Mouse (Mus musculus) thymus, postnatal 10 days (tissue): ENCODE data around the gene Inha.

Experiments
- DNase-seq, 2 experiments: peaks; one replicate each; pipeline ENCODE4 v3.0.0; 2021; ENCODE audit warnings: low spot score in 2 of 2

The Inha gene

DNA sequence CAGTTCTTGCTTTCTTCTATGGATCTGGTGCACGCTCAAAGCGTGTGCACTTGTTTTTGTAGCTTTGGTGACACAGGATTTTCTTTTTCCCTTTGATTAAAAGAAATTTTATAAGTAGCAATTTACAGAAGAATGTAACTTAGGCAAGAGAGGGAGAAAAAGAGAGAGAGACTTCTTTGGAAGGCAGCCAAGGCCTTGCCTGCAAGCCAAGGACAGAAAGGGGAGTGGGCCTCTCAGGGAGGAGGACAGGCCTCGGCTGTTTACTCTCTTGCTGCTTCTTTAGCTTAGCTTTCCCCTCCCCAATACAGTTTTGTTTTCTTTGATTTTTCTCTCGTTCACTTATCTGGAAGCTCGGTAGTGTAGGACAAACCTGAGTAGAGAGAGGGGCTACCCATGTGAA is 12.7 kb downstream of the Inha start:
- no peak for DNase-seq

DNA sequence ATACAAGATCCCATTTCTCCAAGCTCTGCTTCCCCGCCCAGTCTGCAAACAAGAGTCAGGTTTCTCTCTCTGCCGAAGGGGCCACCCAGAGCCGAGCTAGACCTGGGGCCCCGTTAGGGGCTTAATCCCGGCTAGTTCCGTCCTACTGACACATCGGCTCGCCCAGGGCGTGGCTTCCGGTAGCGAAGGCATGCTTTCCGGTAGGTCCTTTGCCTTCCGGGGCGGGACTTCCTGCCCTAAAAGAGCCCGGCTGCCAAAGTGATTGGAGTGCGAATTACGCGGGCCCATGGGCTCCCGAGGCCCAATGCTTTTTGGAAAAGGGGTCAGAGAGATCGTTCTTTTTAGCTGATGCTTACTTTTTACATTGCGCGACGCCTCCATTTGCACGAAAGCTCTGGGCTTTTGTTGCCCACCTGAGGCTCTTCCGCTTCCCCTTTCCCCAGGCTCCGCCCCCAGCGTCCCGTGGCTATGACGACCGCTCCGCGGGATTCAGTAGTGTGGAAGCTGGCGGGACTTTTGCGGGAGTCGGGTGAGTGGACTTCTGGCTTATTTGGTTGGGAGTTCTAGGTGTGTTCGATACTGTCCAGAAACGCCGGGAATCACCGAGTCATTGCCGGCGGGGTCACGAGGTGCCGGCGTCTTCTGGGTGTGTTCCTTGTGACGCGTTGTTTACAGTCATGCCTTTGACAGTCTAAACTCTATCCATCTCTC is 14.6 kb downstream of the Inha start, which contains the start of gene Stk11ip:
TSS of gene Stk11ip (plus strand) at position 209 of the 711 bp plus-strand sequence.
- DNase-seq: peak; percentile 85 to 86

DNA sequence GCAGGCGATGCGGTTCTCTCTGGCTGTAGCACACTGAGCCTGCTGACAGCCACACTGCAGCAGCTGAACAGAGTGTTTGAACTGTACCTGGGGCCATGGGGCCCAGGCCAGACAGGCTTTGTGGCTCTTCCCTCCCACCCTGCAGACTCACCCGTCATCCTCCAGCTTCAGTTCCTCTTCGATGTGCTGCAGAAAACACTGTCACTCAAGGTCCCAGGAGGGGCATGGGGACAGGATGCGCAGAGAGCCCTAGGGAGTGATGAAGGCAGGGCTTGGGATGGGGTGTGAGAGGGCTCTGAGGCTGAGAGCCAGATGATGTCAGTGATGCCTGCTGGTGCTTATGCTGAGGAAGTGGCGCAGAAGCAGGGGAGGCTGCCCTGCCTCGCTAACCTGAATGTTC is 17.8 kb downstream of the Inha start:
- no peak for DNase-seq

DNA sequence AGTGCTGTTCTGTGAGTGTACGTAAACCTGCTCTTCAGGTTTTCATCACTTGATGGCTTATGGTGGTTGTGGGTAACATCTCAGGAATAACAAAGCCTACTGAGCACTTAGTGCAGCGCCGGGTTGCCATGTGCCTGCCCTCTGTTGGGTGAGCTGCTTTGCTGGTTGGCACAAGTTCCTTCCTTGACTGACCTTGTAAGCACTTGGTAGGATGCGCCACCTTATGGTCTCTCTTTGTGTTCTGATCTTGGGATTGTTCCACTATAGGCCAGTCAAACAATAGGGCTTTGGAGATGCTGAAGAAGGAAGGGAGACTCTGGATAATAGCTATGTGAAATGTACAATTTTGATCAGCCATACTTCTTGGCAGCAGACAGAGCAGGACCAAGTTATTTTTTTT is 23.7 kb downstream of the Inha start:
- DNase-seq: no peak

DNA sequence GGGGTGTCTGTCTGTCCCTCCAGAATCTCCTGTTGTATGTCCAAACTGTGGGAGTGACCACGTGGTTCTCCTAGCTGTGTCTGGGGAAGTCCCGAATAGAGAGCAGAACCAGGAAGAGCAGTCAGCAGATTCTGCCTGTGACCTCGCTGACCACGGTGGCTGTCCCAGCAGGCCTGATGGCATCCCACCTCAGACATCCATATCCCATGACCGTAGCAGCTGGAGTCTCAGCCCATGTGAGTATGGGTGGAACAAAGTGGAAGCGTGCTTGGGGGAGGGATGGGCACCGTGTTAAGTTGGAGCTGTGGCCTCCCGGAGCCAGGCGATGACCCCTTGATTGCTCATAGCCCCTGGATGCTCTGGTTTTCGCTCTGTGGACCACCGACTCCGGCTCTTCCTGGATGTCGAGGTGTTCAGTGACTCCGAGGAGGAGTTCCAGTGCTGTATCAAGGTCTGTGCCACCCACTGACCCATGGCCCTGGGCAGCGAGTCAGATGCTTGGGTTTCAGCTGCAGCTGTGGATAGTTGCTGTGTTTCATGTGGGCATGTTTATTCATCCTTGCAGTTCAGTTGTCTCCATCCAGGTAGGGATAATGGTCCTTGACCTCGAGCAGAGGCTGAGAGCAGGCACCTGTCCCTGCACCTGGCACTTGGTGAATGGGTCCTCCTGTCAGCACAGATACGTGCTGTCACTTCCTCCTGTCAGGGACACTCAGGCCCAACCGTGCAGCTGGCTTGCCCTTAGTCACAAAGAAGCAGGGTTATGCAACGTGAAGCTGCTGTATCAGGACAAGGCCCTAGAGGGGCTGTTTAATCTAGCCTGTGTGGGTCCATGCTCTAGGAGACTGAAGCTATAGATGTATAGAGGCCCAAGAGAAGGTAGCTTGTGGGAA is 25.6 kb downstream of the Inha start:
- no peak for DNase-seq

- DNase-seq: no peak
Measured at GRCm38 (mm10) chr1:75533325-75534252, 26.7 kb downstream of the Inha start.

- no peak for DNase-seq
Measured at GRCm38 (mm10) chr1:75537587-75537986, 30.7 kb downstream of the Inha start.

- no peak for DNase-seq
Measured at GRCm38 (mm10) chr1:75538597-75539190, 31.8 kb downstream of the Inha start.

GRCm38 (mm10) chr1:75541496-75541895 is 34.6 kb downstream of the Inha start:
- no peak for DNase-seq

DNA sequence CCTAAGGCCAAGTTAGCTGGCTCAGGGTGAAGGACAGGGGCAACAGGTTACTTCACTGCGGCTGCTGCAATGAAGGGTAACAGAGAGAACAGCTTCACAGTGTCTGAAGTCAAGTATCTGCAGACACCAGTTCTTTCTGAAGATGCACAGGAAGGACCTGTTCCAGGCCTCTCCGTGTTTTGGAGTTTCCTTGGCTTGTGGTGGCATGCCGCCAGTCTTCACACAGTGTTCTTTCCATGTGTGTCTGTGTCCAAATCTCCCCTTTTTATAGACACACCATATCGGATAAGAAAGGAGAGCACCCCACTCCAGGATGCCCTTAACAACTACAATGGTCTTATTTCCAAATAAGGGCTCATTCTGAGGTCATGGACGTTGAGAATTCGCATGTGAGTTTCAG is 37.5 kb downstream of the Inha start:
- DNase-seq: no peak

DNA sequence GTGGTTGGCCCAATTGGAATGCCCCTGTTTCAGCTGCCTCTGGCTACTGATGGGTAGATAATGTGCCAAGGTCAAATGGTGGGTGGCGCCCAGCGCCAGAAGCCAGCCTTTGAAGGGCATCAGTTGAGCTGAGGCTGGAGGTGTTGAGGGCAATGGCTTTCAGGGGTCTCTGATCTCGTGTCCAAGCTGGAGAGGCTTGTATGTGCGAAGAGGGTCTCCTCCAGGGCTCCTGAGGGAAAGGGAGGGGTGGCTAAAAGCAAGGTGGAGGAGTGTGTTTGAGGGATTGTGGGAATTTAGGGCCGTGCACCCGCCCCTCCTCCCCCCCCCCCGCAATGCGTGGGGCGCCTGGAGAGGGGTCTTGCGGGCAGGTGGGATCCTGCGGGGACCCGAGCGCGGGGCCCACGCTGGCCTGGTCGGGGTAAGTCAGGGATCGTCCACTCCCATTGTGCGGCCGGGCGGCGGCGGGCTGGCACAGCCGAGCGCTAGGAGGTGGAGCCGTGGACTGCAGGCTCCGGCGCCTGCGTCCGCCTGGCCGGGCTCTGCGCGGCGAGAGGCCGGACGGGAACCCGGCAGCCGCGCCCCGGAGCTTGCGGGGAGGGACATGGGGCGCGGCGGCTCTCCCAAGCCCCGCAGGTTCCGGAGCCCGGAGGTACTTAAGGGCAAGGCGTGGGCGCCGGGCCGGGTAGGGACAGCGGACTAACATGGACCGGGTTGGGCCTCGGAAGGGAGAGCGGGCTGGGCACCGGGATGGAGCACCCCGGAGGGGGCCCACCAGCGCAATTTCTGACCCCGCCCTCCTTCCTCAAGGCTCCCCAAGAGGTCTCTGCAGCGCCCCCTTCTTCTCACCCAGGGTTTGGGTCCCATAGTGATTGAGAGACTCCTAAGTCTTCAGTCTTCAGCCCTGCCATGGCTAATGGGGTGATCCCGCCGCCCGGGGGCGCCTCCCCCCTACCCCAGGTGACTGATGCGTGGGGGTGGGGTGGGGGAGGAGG is 39.4 kb downstream of the Inha start, which contains the start of gene Slc4a3:
TSS of gene Slc4a3 (plus strand) at position 302 of the 992 bp plus-strand sequence.
- DNase-seq: no peak

GRCm38 (mm10) chr1:75547351-75547750 is 40.5 kb downstream of the Inha start:
- DNase-seq: no peak

GRCm38 (mm10) chr1:75548083-75548482 is 41.2 kb downstream of the Inha start:
- no peak for DNase-seq

DNA sequence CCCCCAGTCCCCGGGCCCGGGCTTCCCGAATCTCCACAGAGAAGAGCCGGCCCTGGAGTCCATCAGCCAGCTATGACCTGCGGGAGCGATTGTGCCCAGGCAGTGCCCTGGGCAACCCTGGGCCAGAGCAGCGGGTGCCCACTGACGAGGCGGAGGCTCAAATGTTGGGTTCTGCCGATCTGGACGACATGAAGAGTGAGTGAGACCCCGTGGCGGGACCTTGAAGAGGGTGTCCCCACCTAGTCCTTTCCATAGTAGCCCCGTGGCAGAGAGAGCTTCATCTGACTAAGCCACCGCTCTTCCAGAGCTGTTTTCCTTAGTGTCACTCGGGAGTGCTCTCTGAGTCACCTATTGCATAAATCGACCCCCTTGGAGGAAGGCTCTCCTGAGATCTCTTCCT is 42.0 kb downstream of the Inha start:
- no peak for DNase-seq

DNA sequence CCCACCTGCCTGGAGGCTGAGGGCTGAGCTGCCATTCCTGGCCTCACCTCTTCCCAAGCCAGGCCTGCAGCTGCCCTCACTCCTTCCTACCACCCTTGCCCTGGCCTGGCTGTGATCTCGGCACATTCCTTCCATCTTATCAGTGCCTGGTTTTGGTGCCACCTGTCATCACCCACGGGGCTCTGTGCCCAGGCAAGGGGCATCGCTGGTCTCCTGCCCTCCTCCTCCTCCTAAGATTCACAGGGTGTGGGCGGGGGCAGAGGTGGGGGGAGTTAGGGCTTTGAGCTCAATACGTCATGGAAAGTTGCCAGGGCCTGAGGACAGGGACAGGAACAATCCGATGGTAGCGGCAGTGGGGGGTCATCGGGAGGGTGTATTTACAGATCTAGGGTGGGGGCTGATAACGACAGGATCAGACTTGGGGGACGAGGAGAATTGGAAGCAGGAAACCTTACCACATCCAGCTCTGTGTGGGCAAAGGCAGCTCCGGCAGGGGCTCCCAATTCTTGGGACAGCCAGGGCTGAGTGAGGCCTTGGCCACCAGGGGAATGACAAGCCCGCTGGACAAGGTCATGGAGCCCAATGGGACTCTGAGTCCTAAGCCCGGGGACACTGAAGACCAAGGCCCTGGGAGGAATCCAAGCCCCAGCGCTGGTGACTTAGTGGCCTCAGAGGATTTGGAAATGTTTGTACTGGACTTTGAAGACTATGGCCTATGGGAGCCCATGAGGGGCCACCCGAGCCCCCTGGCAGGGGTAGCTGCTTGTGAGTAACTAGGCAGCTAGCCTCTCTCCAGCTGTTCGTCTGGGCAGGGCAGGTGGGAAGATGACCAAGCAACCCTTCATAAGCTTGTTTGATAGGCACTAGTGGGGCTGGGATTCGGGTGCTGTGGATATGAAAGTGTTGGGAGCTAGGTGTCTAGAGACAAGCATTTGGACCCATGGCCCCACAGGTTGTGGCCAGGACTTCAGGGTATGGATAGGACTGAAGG is 42.7 kb downstream of the Inha start:
- no peak for DNase-seq

- no peak for DNase-seq
Measured at GRCm38 (mm10) chr1:75550586-75550985, 43.7 kb downstream of the Inha start.

DNA sequence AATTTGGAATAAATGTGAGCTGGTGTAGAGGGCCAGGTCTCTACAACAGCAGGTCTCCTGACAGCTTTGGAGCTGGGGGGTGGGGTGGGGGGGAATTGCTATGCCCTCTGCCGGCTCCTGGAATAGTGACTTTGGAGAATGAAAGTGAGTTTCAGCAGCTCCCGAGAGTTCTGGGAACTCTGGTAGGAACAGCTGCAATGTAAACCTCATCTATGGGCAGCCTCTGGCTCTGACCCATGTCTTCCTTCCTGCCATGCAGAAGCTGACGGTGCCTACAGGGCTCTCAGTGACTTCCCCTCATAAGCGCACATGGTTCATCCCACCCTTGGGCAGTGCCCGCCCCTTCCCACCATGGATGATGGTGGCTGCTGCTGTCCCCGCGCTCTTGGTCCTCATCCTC is 48.8 kb downstream of the Inha start:
- DNase-seq: no peak

DNA sequence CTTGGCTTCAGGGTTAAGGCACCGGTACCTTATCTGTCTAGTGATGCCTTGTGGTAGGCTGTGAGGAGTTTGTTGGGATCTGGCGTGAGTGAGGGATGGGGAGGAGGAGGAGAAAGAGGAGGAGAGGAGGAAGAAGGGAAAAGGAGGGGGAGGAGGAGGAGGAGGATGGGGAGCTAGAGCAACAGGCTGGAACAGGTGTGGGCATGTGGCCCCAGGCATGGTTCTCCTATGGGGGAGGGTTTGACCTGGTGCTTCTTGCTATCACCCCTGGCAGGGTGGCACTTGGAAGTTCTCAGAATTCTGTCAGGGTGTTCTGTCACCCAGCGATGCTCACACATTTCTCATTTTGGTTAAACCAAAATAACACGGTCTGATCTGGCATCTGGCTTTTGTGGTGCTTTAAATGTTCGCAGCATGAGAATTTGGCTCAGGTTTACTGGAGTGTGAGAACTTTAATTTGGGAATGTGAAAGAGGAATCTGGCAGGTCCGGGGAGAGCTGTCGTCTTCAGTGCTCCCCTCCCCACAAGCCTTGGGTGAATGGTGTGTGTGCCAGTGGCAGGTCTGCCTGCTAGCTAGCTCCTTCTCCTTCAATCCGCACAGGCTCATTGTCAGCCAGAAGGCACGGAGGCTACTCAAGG is 49.4 kb downstream of the Inha start:
- DNase-seq: no peak
